Mouse (Mus musculus) lung, embryonic 15.5 days (tissue): ENCODE data around the gene Vmn1r218. TPM values are rescaled to one million over a fixed set of nuclear protein-coding genes. Genes with fewer than 3 reads are reported as not detected.
"Not testable (repeated sequence)": the region's sequence is repeated elsewhere in the genome, so short reads cannot be mapped to it uniquely, and the experiment has no call there.

Source experiments
- ATAC-seq: fragments of 200-750 bp; cut with Nextera tagmentation; 2 replicates; pipeline ENCODE4 v1.8.0; 2017; ENCODE audit warnings: moderate number of reproducible peaks, borderline replicate concordance; ENCODE audit not compliant: low FRiP score, low TSS enrichment; ENCODE audit errors: extremely low read depth
- H3K27ac ChIP-seq: fragments of 300-500 bp; sonication (generic); 2 replicates; pipeline ENCODE4 v1.5.1; 2015; ENCODE audit warnings: moderate library complexity, mild to moderate bottlenecking, inconsistent platforms
- H3K27me3 ChIP-seq: fragments of 300-500 bp; sonication (generic); 2 replicates; pipeline ENCODE4 v1.6.1; 2015; ENCODE audit warnings: inconsistent platforms
- H3K36me3 ChIP-seq: fragments of 300-500 bp; sonication (generic); 2 replicates; pipeline ENCODE4 v1.6.1; 2015; ENCODE audit warnings: inconsistent platforms
- H3K4me1 ChIP-seq: fragments of 300-500 bp; sonication (generic); 2 replicates; pipeline ENCODE4 v1.6.1; 2015; ENCODE audit warnings: inconsistent platforms
- H3K4me2 ChIP-seq: fragments of 300-500 bp; sonication (generic); 2 replicates; pipeline ENCODE4 v1.6.1; 2015; ENCODE audit warnings: inconsistent platforms, mild to moderate bottlenecking, moderate library complexity
- H3K4me3 ChIP-seq: fragments of 300-500 bp; sonication (generic); 2 replicates; pipeline ENCODE4 v1.5.1; 2015; ENCODE audit warnings: mild to moderate bottlenecking, inconsistent platforms
- H3K9ac ChIP-seq: fragments of 300-500 bp; sonication (generic); 2 replicates; pipeline ENCODE4 v1.6.1; 2015; ENCODE audit warnings: inconsistent platforms
- H3K9me3 ChIP-seq: fragments of 300-500 bp; sonication (generic); 2 replicates; pipeline ENCODE4 v1.6.1; 2016; ENCODE audit warnings: inconsistent platforms
- WGBS: fragments of 180-500 bp; shearing (Covaris S2); methylation state at CpG from one replicate; pipeline ENCODE4 v1.1.7; 2015; 5-methylcytosine and 5-hydroxymethylcytosine counted together
- polyA plus RNA-seq: library from polyadenylated mRNA; unstranded; fragments of >200 nt; fragmentation: Nextera tagmentation; extraction: Ambion mirVana; gene quantifications from 2 replicates; pipeline ENCODE4 v1.2.1, GENCODE M21; 2015

The Vmn1r218 gene
- polyA plus RNA-seq = not detected in 2 replicates

GRCm38 (mm10) chr13:23133099-23133498, at the start of gene Vmn1r218:
Gene Vmn1r218, plus strand, starts transcription at chr13:23133155.
- 63% methylated on average over 3 of the region's 3 CpGs for WGBS
- no peak within 1 kb of the TSS for H3K4me2 ChIP-seq

GRCm38 (mm10) chr13:23094386-23094785, 38.6 kb upstream of the Vmn1r218 start:
- no peak overlapping the region for H3K27ac ChIP-seq
- no peak overlapping the region for H3K4me3 ChIP-seq
- H3K4me1 ChIP-seq = no peaks in the 10 kb centered on the region
- H3K9ac ChIP-seq = no peak overlapping the region
- no peaks in the 10 kb centered on the region for H3K9me3 ChIP-seq
- no peaks in the 10 kb centered on the region for H3K36me3 ChIP-seq
- 74% methylated on average over 4 of the region's 4 CpGs for WGBS
- H3K4me2 ChIP-seq = no peak overlapping the region
- no peak for ATAC-seq
- no peaks in the 10 kb centered on the region for H3K27me3 ChIP-seq

More at GRCm38 (mm10) chr13:23133099-23133498, at the start of gene Vmn1r218:
- Histone ChIP-seq H3K9me3 (no peaks in the 10 kb centered on the region), H3K36me3 (no peaks in the 10 kb centered on the region), H3K4me3 (no peak within 1 kb of the TSS), H3K9ac (no peak within 1 kb of the TSS), H3K27me3 (no peaks in the 10 kb centered on the region), H3K27ac (no peak within 1 kb of the TSS), H3K4me1 (no peaks in the 10 kb centered on the region)
- no peak for ATAC-seq

DNA sequence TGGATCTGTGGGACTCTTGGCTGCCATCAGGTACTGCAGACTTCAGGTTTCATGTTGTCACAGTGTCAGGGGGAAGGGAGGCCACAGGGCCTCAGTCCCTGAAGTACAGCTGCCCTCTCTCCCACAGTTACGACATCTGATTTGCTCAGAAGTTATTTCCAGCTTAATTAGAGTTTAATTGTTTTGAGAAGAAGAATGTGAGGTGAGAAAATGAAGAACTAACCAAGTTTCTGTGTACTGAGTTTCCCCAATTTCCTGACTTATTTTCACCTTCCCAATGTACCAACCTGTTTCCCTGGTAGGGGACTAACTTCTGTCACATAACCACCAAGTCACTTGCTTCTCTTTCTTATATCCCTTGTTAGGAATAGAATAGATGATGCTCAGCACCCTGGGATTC, 14.8 kb upstream of the Vmn1r218 start, which contains the start of gene Vmn1r217:
Gene Vmn1r217 (minus strand): TSS at position 101 of the 400 bp plus-strand sequence.
- not testable (repeated sequence) for H3K27me3 ChIP-seq, H3K36me3 ChIP-seq, H3K9me3 ChIP-seq, ATAC-seq, H3K27ac ChIP-seq, H3K4me3 ChIP-seq, H3K4me1 ChIP-seq, H3K9ac ChIP-seq, H3K4me2 ChIP-seq
- 57% methylated on average over 1 of the region's 1 CpGs for WGBS

GRCm38 (mm10) chr13:23120611-23121010, 12.3 kb upstream of the Vmn1r218 start:
- WGBS = 66% methylated on average over 2 of the region's 2 CpGs
- Histone ChIP-seq H3K36me3 (no peaks in the 10 kb centered on the region), H3K27ac (no peak overlapping the region), H3K9ac (no peak overlapping the region), H3K4me1 (no peaks in the 10 kb centered on the region), H3K4me3 (no peak overlapping the region), H3K9me3 (no peaks in the 10 kb centered on the region), H3K27me3 (no peaks in the 10 kb centered on the region), H3K4me2 (no peak overlapping the region)
- no peak for ATAC-seq

GRCm38 (mm10) chr13:23133501-23133900, 546 bp downstream of the Vmn1r218 start:
- Histone ChIP-seq H3K4me1 (no peaks in the 10 kb centered on the region), H3K4me3 (no peak overlapping the region), H3K36me3 (no peaks in the 10 kb centered on the region), H3K27me3 (no peaks in the 10 kb centered on the region), H3K9ac (no peak overlapping the region), H3K9me3 (no peaks in the 10 kb centered on the region), H3K4me2 (no peak overlapping the region), H3K27ac (no peak overlapping the region)
- whole genome bisulfite sequencing = 87% methylated on average over 1 of the region's 1 CpGs
- no peak for ATAC-seq

DNA sequence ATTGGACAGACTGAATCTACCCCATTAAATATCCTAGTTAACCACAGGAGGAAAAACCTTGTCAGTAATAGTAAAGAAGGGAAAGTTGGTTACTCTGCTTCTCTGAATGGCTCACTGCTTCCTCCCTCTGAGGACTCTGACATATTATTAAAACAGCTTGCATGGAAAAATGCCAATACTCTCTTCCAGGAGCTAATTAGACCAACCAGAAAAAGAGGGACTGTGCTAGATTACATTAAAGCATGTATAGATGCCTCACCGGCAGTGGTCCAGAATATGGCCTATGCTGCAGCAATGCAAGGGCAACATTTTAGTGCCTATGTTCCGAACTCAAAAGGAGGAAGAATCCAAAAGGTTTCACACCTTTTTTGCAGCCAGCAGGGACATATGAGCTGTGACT, 5.9 kb downstream of the Vmn1r218 start:
- Histone ChIP-seq H3K4me1 (no peaks in the 10 kb centered on the region), H3K27me3 (no peaks in the 10 kb centered on the region), H3K9ac (no peak overlapping the region), H3K9me3 (no peaks in the 10 kb centered on the region), H3K4me3 (no peak overlapping the region), H3K27ac (no peak overlapping the region), H3K36me3 (no peaks in the 10 kb centered on the region), H3K4me2 (no peak overlapping the region)
- no peak for ATAC-seq
- 74% methylated on average over 2 of the region's 2 CpGs for WGBS

DNA sequence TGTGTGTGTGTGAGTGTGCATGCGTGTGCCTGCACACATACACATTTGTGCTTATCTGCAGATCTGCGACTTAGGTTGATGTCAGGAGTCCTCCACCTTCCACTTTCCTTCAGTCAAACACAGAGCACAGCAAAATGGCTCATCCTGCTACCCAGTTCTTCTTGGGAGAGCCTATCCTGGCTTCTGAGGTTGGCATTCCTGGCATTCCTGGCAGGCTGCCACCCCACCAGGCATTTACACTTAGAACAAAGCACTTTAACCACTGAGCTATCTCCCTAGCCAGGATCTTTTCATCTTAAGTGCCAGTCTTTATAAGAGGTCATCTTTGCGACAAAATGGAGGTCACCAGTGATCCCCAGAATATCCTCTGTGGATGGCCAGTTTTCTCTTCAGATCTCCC, 24.9 kb downstream of the Vmn1r218 start:
- 70% methylated on average over 2 of the region's 3 CpGs for WGBS
- no peak overlapping the region for H3K9ac ChIP-seq
- no peaks in the 10 kb centered on the region for H3K36me3 ChIP-seq
- no peak overlapping the region for H3K27ac ChIP-seq
- H3K4me2 ChIP-seq = no peak overlapping the region
- no peak overlapping the region for H3K4me3 ChIP-seq
- no peaks in the 10 kb centered on the region for H3K27me3 ChIP-seq
- H3K9me3 ChIP-seq = no peaks in the 10 kb centered on the region
- H3K4me1 ChIP-seq = no peaks in the 10 kb centered on the region
- no peak for ATAC-seq

- WGBS = 62% methylated on average over 4 of the region's 4 CpGs
These were observed 26.1 kb downstream of the Vmn1r218 start, which contains the start of gene Vmn1r219 for GRCm38 (mm10) chr13:23159012-23159411. Gene Vmn1r219, plus strand, starts transcription at chr13:23159312.

GRCm38 (mm10) chr13:23166471-23166870, 33.5 kb downstream of the Vmn1r218 start:
- H3K4me2 ChIP-seq, H3K27ac ChIP-seq, H3K4me1 ChIP-seq, H3K9ac ChIP-seq, ATAC-seq, H3K9me3 ChIP-seq, H3K36me3 ChIP-seq, H3K27me3 ChIP-seq, H3K4me3 ChIP-seq: not testable (repeated sequence)
- 67% methylated on average over 4 of the region's 4 CpGs for whole genome bisulfite sequencing

More at GRCm38 (mm10) chr13:23159012-23159411, 26.1 kb downstream of the Vmn1r218 start, which contains the start of gene Vmn1r219:
- Histone ChIP-seq H3K9ac (no peak within 1 kb of the TSS), H3K4me2 (no peak within 1 kb of the TSS), H3K4me3 (no peak within 1 kb of the TSS), H3K9me3 (no peaks in the 10 kb centered on the region), H3K36me3 (no peaks in the 10 kb centered on the region), H3K4me1 (no peaks in the 10 kb centered on the region), H3K27ac (no peak within 1 kb of the TSS), H3K27me3 (no peaks in the 10 kb centered on the region)
- no peak for ATAC-seq

DNA sequence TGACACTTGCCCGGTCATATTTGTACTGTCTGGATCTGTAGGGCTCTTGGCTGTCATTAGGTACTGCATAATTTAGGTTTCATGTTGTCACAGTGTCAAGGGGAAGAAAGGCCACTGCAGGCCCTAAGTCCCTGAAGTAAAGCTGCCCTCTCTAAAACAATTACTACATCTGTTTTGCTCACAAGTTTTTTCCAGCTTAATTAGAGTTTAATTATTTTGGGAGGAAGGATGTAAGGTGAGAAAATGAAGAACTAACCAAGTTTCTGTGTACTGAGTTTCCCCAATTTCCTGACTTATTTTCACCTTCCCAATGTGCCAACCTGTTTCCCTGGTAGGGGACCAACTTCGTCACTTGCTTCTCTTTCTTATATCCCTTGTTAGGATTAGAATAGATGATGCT, 54.9 kb downstream of the Vmn1r218 start, which contains the start of gene Vmn1r220:
Gene Vmn1r220 (minus strand): TSS at position 101 of the 400 bp plus-strand sequence.
- Histone ChIP-seq H3K9ac (no peak within 1 kb of the TSS), H3K4me3 (no peak within 1 kb of the TSS), H3K36me3 (no peaks in the 10 kb centered on the region), H3K27ac (no peak within 1 kb of the TSS), H3K4me1 (no peaks in the 10 kb centered on the region), H3K4me2 (no peak within 1 kb of the TSS), H3K27me3 (no peaks in the 10 kb centered on the region), H3K9me3 (no peaks in the 10 kb centered on the region)
- no peak for ATAC-seq
- WGBS = 84% methylated on average over 2 of the region's 2 CpGs

Other genes with a start within 250 kb of the Vmn1r218 start
- not detected in 2 replicates for gene Vmn1r212, start 248.9 kb upstream of the Vmn1r218 start, polyA plus RNA-seq
- gene Vmn1r213, start 125.5 kb upstream of the Vmn1r218 start, polyA plus RNA-seq = not detected in 2 replicates
- not detected in 2 replicates for gene Vmn1r214, start 102.7 kb upstream of the Vmn1r218 start, polyA plus RNA-seq
- not detected in 2 replicates for gene Vmn1r215, start 65.1 kb upstream of the Vmn1r218 start, polyA plus RNA-seq
- gene Vmn1r217, start 14.9 kb upstream of the Vmn1r218 start, polyA plus RNA-seq = not detected in 2 replicates
- gene Vmn1r219, start 26.2 kb downstream of the Vmn1r218 start, polyA plus RNA-seq = 0.02 TPM in 1 of 2 replicates, not detected in the other
- gene Vmn1r220, start 54.8 kb downstream of the Vmn1r218 start, polyA plus RNA-seq = not detected in 2 replicates
- not detected in 2 replicates for gene Vmn1r221, start 81.0 kb downstream of the Vmn1r218 start, polyA plus RNA-seq
- gene Vmn1r222, start 102.8 kb downstream of the Vmn1r218 start, polyA plus RNA-seq = not detected in 2 replicates
- not detected in 2 replicates for gene Vmn1r223, start 114.0 kb downstream of the Vmn1r218 start, polyA plus RNA-seq
- 51.9 and 53.3 TPM in 2 replicates for gene Zfp322a, start 236.1 kb downstream of the Vmn1r218 start, polyA plus RNA-seq